Mouse (Mus musculus) stomach, postnatal 0 days (tissue): ENCODE data around the gene Prdm16. TPM values are rescaled to one million over a fixed set of nuclear protein-coding genes. Genes with fewer than 3 reads are reported as not detected.

Source experiments
- ATAC-seq: fragments of 200-750 bp; cut with Nextera tagmentation; 2 replicates; pipeline ENCODE4 v1.8.0; 2017; ENCODE audit not compliant: low FRiP score, low TSS enrichment
- DNase-seq: peaks from one replicate; pipeline ENCODE4 v3.0.0-alpha.2; 2016; ENCODE audit warnings: low spot score
- H3K27ac ChIP-seq: fragments of 300-500 bp; sonication (generic); replicated peaks from 2 replicates; pipeline ENCODE4 v1.5.1; 2014; ENCODE audit warnings: mild to moderate bottlenecking, control low read depth
- H3K27me3 ChIP-seq: fragments of 300-500 bp; sonication (generic); 2 replicates; pipeline ENCODE4 v1.6.1; 2014; ENCODE audit warnings: low read length; ENCODE audit not compliant: control insufficient read depth, insufficient read depth
- H3K36me3 ChIP-seq: fragments of 300-500 bp; sonication (generic); 2 replicates; pipeline ENCODE4 v1.6.1; 2014; ENCODE audit warnings: low read length, mixed read lengths; ENCODE audit not compliant: control insufficient read depth, insufficient read depth
- H3K4me1 ChIP-seq: fragments of 300-500 bp; sonication (generic); replicated peaks from 2 replicates; pipeline ENCODE4 v1.6.1; 2014; ENCODE audit warnings: antibody characterized with exemption; ENCODE audit not compliant: control insufficient read depth, insufficient read depth
- H3K4me2 ChIP-seq: fragments of 300-500 bp; sonication (generic); replicated peaks from 2 replicates; pipeline ENCODE4 v1.6.1; 2014; ENCODE audit warnings: low read depth, mild to moderate bottlenecking, control low read depth, moderate library complexity
- H3K4me3 ChIP-seq: fragments of 300-500 bp; sonication (generic); 2 replicates; pipeline ENCODE4 v1.5.1; 2014; ENCODE audit warnings: low read depth, low read length, control low read depth
- H3K9ac ChIP-seq: fragments of 300-500 bp; sonication (generic); 2 replicates; pipeline ENCODE4 v1.6.1; 2014; ENCODE audit warnings: mild to moderate bottlenecking, low read length, control low read depth, mixed read lengths
- H3K9me3 ChIP-seq: fragments of 300-500 bp; sonication (generic); 2 replicates; pipeline ENCODE4 v1.6.1; 2016; ENCODE audit warnings: low read length; ENCODE audit not compliant: control insufficient read depth
- CTCF ChIP-seq: IDR thresholded peaks from 2 replicates; pipeline ENCODE4 v1.5.1; 2016; ENCODE audit warnings: antibody characterized with exemption, low read depth, mild to moderate bottlenecking, moderate library complexity
- EP300 ChIP-seq: optimal IDR thresholded peaks from 2 replicates; pipeline ENCODE3; 2016; ENCODE audit warnings: antibody characterized with exemption
- WGBS: fragments of 180-500 bp; shearing (Covaris S2); extraction: QIAGEN DNeasy Blood & Tissue Kit; methylation state at CpG from one replicate; pipeline ENCODE4 v1.1.7; 2014; 5-methylcytosine and 5-hydroxymethylcytosine counted together
- polyA plus RNA-seq: library from polyadenylated mRNA; unstranded; fragments of >200 nt; fragmentation: Nextera tagmentation; extraction: Ambion mirVana; gene quantifications from 2 replicates; pipeline ENCODE4 v1.2.1, GENCODE M21; 2015

Gene Prdm16
- polyA plus RNA-seq, 1 experiment from 2014 or later, result 15.6 TPM

GRCm38 (mm10) chr4:154549497-154549896 is 87.2 kb downstream of the Prdm16 start:
- Histone ChIP-seq H3K4me2 (no peak overlapping the region; the same call in 1 of the 2 replicates), H3K4me1 (no peaks in the 10 kb centered on the region; the same call in 1 of the 2 replicates), H3K36me3 (no peaks in the 10 kb centered on the region), H3K27me3 (no peaks in the 10 kb centered on the region), H3K9me3 (no peaks in the 10 kb centered on the region), H3K27ac (no peak overlapping the region), H3K9ac (no peak overlapping the region), H3K4me3 (no peak overlapping the region)
- DNase-seq, result no peak
- ATAC-seq, result no peak
- TF ChIP-seq EP300 (no peak), CTCF (no peak)
- 63% methylated on average over 11 of the region's 11 CpGs for WGBS

- no peak for TF ChIP-seq CTCF
- TF ChIP-seq EP300, result no peak
- 68% methylated on average over 21 of the region's 21 CpGs for WGBS
- no peaks in the 10 kb centered on the region for H3K9me3 ChIP-seq
Measured at GRCm38 (mm10) chr4:154547176-154547855, 89.4 kb downstream of the Prdm16 start.

GRCm38 (mm10) chr4:154545296-154545695 is 91.4 kb downstream of the Prdm16 start:
- Histone ChIP-seq H3K4me1 (no peaks in the 10 kb centered on the region; the same call in 1 of the 2 replicates), H3K4me2 (no peak overlapping the region), H3K27me3 (no peaks in the 10 kb centered on the region), H3K9me3 (no peaks in the 10 kb centered on the region), H3K36me3 (no peaks in the 10 kb centered on the region), H3K4me3 (no peak overlapping the region), H3K27ac (no peak overlapping the region), H3K9ac (no peak overlapping the region)
- TF ChIP-seq EP300, result no peak
- WGBS, result 80% methylated on average over 9 of the region's 9 CpGs
- DNase-seq, result no peak
- no peak for ATAC-seq

More at GRCm38 (mm10) chr4:154547176-154547855, 89.4 kb downstream of the Prdm16 start:
- no peak overlapping the region for H3K4me2 ChIP-seq
- no peaks in the 10 kb centered on the region for H3K27me3 ChIP-seq
- H3K4me1 ChIP-seq, result no peaks in the 10 kb centered on the region; the same call in 1 of the 2 replicates
- DNase-seq (no peak), ATAC-seq (no peak)
- H3K36me3 ChIP-seq, result no peaks in the 10 kb centered on the region
- no peak overlapping the region for H3K4me3 ChIP-seq
- H3K9ac ChIP-seq, result no peak overlapping the region
- H3K27ac ChIP-seq, result no peak overlapping the region

- no peak for TF ChIP-seq CTCF
- Histone ChIP-seq H3K4me2 (no peak overlapping the region), H3K9me3 (no peaks in the 10 kb centered on the region), H3K9ac (no peak overlapping the region), H3K27me3 (no peaks in the 10 kb centered on the region), H3K36me3 (no peaks in the 10 kb centered on the region), H3K4me1 (no peaks in the 10 kb centered on the region; the same call in none of the 2 replicates), H3K4me3 (no peak overlapping the region), H3K27ac (peak overlapping the region; percentile 59; the same call in 1 of the 2 replicates)
- ATAC-seq (peak; percentile 22; the same call in 1 of the 2 replicates), DNase-seq (peak; percentile 77)
- WGBS, result 18% methylated on average over 21 of the region's 21 CpGs
Measured at GRCm38 (mm10) chr4:154543921-154544320, 92.8 kb downstream of the Prdm16 start.

- Histone ChIP-seq H3K36me3 (no peaks in the 10 kb centered on the region), H3K4me3 (no peak overlapping the region), H3K27ac (peak overlapping the region; percentile 56; the same call in 1 of the 2 replicates), H3K4me1 (no peaks in the 10 kb centered on the region; the same call in none of the 2 replicates), H3K27me3 (no peaks in the 10 kb centered on the region), H3K9ac (no peak overlapping the region), H3K4me2 (no peak overlapping the region), H3K9me3 (no peaks in the 10 kb centered on the region)
- ATAC-seq, result no peak
- no peak; the same call in 1 of the 2 replicates for TF ChIP-seq CTCF
- TF ChIP-seq EP300, result no peak
- DNase-seq, result no peak
- 39% methylated on average over 4 of the region's 4 CpGs for WGBS
Measured at GRCm38 (mm10) chr4:154543128-154543527, 93.5 kb downstream of the Prdm16 start.

GRCm38 (mm10) chr4:154542568-154542967 is 94.1 kb downstream of the Prdm16 start:
- no peak for ATAC-seq
- TF ChIP-seq EP300, result no peak
- TF ChIP-seq CTCF, result no peak
- DNase-seq, result no peak
- Histone ChIP-seq H3K4me2 (no peak overlapping the region), H3K4me3 (no peak overlapping the region), H3K36me3 (no peaks in the 10 kb centered on the region), H3K27ac (peak overlapping the region; percentile 56), H3K4me1 (no peaks in the 10 kb centered on the region; the same call in 1 of the 2 replicates), H3K9ac (no peak overlapping the region), H3K9me3 (no peaks in the 10 kb centered on the region), H3K27me3 (no peaks in the 10 kb centered on the region)
- 44% methylated on average over 5 of the region's 5 CpGs for WGBS
